Mouse (Mus musculus): ENCODE results near the gene Mylk4.

GRCm38 (mm10) chr13:32807624-32808023 is 23.9 kb upstream of the Mylk4 start:
- TF ChIP-seq CTCF (IDR thresholded peaks at IDR 0.05; ENCODE audit: extremely low read depth, insufficient read length, insufficient replicate concordance, low read depth, low read length) = no peak
- no peak for TF ChIP-seq POLR2A (IDR thresholded peaks at IDR 0.05; ENCODE audit: low read depth, low read length)
